ENCODE assay signal across 17 mouse cellular contexts in genomic region chr6:8373851-8374250, GRCm38 (mm10).
DNase-seq lines count a peak whose midpoint lies in the region; ATAC-seq and TF ChIP-seq lines count a peak whose summit lies in the region.
"Had no signal": no experiment of that assay in that cellular context is flagged by ENCODE, and none has a peak within 500 bp of the region (broad histone marks: within the 10 kb centered on the region; RNA-seq: fewer than 3 reads in every experiment).

No protein-coding gene starts in this region.

- H3K9ac ChIP-seq in hindbrain, postnatal 0 days (replicated peaks; ENCODE audit: low read length), result no peak overlapping the region
- no peak overlapping the region for H3K9ac ChIP-seq in midbrain, postnatal 0 days (replicated peaks; ENCODE audit: low read length, poor library complexity, severe bottlenecking)
- H3K9ac ChIP-seq: limb, embryonic 12.5 days; liver, embryonic 14.5 days had no signal

- no peak for TF ChIP-seq CTCF in hindbrain, postnatal 0 days (IDR thresholded peaks at IDR 0.05; ENCODE audit: low read depth)
- no peak for TF ChIP-seq CTCF in midbrain, postnatal 0 days (IDR thresholded peaks at IDR 0.05)

- H3K4me1 ChIP-seq in hindbrain, postnatal 0 days (ENCODE audit: insufficient read depth, low read length), result no peaks in the 10 kb centered on the region
- H3K4me1 ChIP-seq in hindbrain, embryonic 10.5 days (replicated peaks), result no peaks in the 10 kb centered on the region
- H3K4me1 ChIP-seq in midbrain, postnatal 0 days (ENCODE audit: insufficient read depth, low read length), result no peaks in the 10 kb centered on the region
- H3K4me1 ChIP-seq in midbrain, embryonic 10.5 days, result peaks cover 5% of the 10 kb centered on the region
- H3K4me1 ChIP-seq: limb, embryonic 12.5 days had no signal

- DNase-seq in cerebellum, postnatal 25 days, result peak; percentile 30 to 35
- no peak for DNase-seq in cerebellum, postnatal 36 days
- DNase-seq in hindbrain, postnatal 0 days (ENCODE audit: low spot score), result no peak
- DNase-seq in hindbrain, embryonic 10.5 days (ENCODE audit: low spot score), result no peak
- no peak for DNase-seq in midbrain, postnatal 0 days (ENCODE audit: low spot score)
- no peak for DNase-seq in midbrain, embryonic 10.5 days (ENCODE audit: low spot score)
- DNase-seq: B cell, adult 2 months; cerebellum, adult 11-12 months; kidney, postnatal 14 days had no signal

- H3K27me3 ChIP-seq in hindbrain, postnatal 0 days (ENCODE audit: insufficient read depth, low read length), result no peaks in the 10 kb centered on the region
- H3K27me3 ChIP-seq in hindbrain, embryonic 10.5 days (ENCODE audit: insufficient read depth, poor library complexity, severe bottlenecking), result no peaks in the 10 kb centered on the region
- H3K27me3 ChIP-seq in midbrain, postnatal 0 days (ENCODE audit: insufficient read depth, low read length), result no peaks in the 10 kb centered on the region
- H3K27me3 ChIP-seq in midbrain, embryonic 10.5 days (ENCODE audit: low read depth, poor library complexity, severe bottlenecking), result no peaks in the 10 kb centered on the region
- H3K27me3 ChIP-seq: limb, embryonic 12.5 days; megakaryocyte, embryonic 14.5 days had no signal

- no peak for ATAC-seq in hindbrain, postnatal 0 days
- no peak for ATAC-seq in midbrain, postnatal 0 days (ENCODE audit: low FRiP score)
- no peak for ATAC-seq in monocyte, adult 5-6 weeks (replicated peaks; ENCODE audit: insufficient number of reproducible peaks, low FRiP score, low TSS enrichment, poor library complexity, severe bottlenecking)
- ATAC-seq: lung, postnatal 0 days had no signal

- no peaks in the 10 kb centered on the region; the same call in 1 of the 2 replicates for H3K36me3 ChIP-seq in hindbrain, postnatal 0 days (ENCODE audit: insufficient read depth, low read length)
- H3K36me3 ChIP-seq in hindbrain, embryonic 10.5 days, result peaks cover 8% of the 10 kb centered on the region
- H3K36me3 ChIP-seq in midbrain, postnatal 0 days (ENCODE audit: insufficient read depth, low read length), result 0 out of 2 replicates have a peak, but pooled peaks cover 5% of the 10 kb centered on the region
- H3K36me3 ChIP-seq in midbrain, embryonic 10.5 days, result no peaks in the 10 kb centered on the region; the same call in 1 of the 2 replicates

- H3K9me3 ChIP-seq in hindbrain, postnatal 0 days (ENCODE audit: low read length), result no peaks in the 10 kb centered on the region
- H3K9me3 ChIP-seq in hindbrain, embryonic 10.5 days, result no peaks in the 10 kb centered on the region
- no peaks in the 10 kb centered on the region for H3K9me3 ChIP-seq in midbrain, postnatal 0 days (ENCODE audit: low read length)
- no peaks in the 10 kb centered on the region for H3K9me3 ChIP-seq in midbrain, embryonic 10.5 days (replicated peaks)
- H3K9me3 ChIP-seq: limb, embryonic 12.5 days; megakaryocyte, embryonic 14.5 days had no signal

- no peak overlapping the region for H3K27ac ChIP-seq in hindbrain, postnatal 0 days
- no peak overlapping the region for H3K27ac ChIP-seq in hindbrain, embryonic 10.5 days
- no peak overlapping the region for H3K27ac ChIP-seq in midbrain, postnatal 0 days (ENCODE audit: low read depth, low read length)
- no peak overlapping the region for H3K27ac ChIP-seq in midbrain, embryonic 10.5 days (replicated peaks)
- H3K27ac ChIP-seq: left cerebral cortex, adult 2 months; limb, embryonic 12.5 days; liver, embryonic 14.5 days had no signal

- H3K4me2 ChIP-seq in hindbrain, postnatal 0 days (ENCODE audit: low read depth, low read length), result peak overlapping the region; percentile 6; the same call in 1 of the 2 replicates
- H3K4me2 ChIP-seq in midbrain, postnatal 0 days (ENCODE audit: low read depth, low read length, poor library complexity, severe bottlenecking), result 0 out of 2 replicates have a peak overlapping the region, but pooled peaks have one; percentile 24
- H3K4me2 ChIP-seq: heart, embryonic 11.5 days; limb, embryonic 12.5 days had no signal

- H3K4me3 ChIP-seq in hindbrain, postnatal 0 days (ENCODE audit: low read length), result no peak overlapping the region
- no peak overlapping the region for H3K4me3 ChIP-seq in hindbrain, embryonic 10.5 days
- H3K4me3 ChIP-seq in midbrain, postnatal 0 days (ENCODE audit: low read depth, low read length), result no peak overlapping the region
- H3K4me3 ChIP-seq in midbrain, embryonic 10.5 days, result no peak overlapping the region
- H3K4me3 ChIP-seq: left cerebral cortex, adult 2 months; limb, embryonic 12.5 days; megakaryocyte, embryonic 14.5 days; myocyte had no signal

- 30% methylated on average over 8 of the region's 8 CpGs for WGBS in hindbrain, postnatal 0 days
- 57% methylated on average over 8 of the region's 8 CpGs for WGBS in hindbrain, embryonic 10.5 days
- WGBS in midbrain, postnatal 0 days, result 25% methylated on average over 8 of the region's 8 CpGs
- 48% methylated on average over 8 of the region's 8 CpGs for WGBS in midbrain, embryonic 10.5 days

Comparison
In these comparisons a context has a peak if more than half of its experiments do, and no peak if none do; other contexts are left out.
1. DNase-seq: peak in cerebellum, postnatal 25 days (2 of 2); none in cerebellum, postnatal 36 days (0 of 2), hindbrain, postnatal 0 days (single experiment), hindbrain, embryonic 10.5 days (single experiment), midbrain, postnatal 0 days (single experiment) and midbrain, embryonic 10.5 days (single experiment).